Comparison of ENCODE assay signal across 8 mouse cellular contexts in genomic region chr6:36850422-36851129, GRCm38 (mm10). TPM values are rescaled to one million over a fixed set of nuclear protein-coding genes. Genes with fewer than 3 reads are reported as not detected.
DNase-seq lines count a peak whose midpoint lies in the region; ATAC-seq lines count a peak whose summit lies in the region.

No protein-coding gene starts in this region.

- no peak overlapping the region for H3K4me2 ChIP-seq in midbrain, embryonic 14.5 days (ENCODE audit: low read length)
- H3K4me2 ChIP-seq in midbrain, embryonic 11.5 days: no peak overlapping the region
- no peak overlapping the region for H3K4me2 ChIP-seq in intestine, embryonic 14.5 days (ENCODE audit: low read length)
- H3K4me2 ChIP-seq in limb, embryonic 13.5 days (replicated peaks): no peak overlapping the region

- no peaks in the 10 kb centered on the region for H3K27me3 ChIP-seq in midbrain, embryonic 14.5 days (ENCODE audit: control insufficient read depth, insufficient read depth, low read length)
- H3K27me3 ChIP-seq in midbrain, embryonic 11.5 days (ENCODE audit: control insufficient read depth, insufficient read depth, low read length): no peaks in the 10 kb centered on the region
- no peaks in the 10 kb centered on the region for H3K27me3 ChIP-seq in intestine, embryonic 14.5 days (replicated peaks; ENCODE audit: control insufficient read depth, insufficient read depth, low read length)
- no peaks in the 10 kb centered on the region for H3K27me3 ChIP-seq in limb, embryonic 13.5 days

- 60% methylated on average over 7 of the region's 7 CpGs for WGBS in midbrain, embryonic 14.5 days
- 83% methylated on average over 7 of the region's 7 CpGs for WGBS in midbrain, embryonic 11.5 days
- 45% methylated on average over 7 of the region's 7 CpGs for WGBS in intestine, embryonic 14.5 days
- 55% methylated on average over 7 of the region's 7 CpGs for WGBS in limb, embryonic 13.5 days

- no peak overlapping the region for H3K4me3 ChIP-seq in midbrain, embryonic 14.5 days (replicated peaks; ENCODE audit: low read depth, low read length)
- H3K4me3 ChIP-seq in midbrain, embryonic 11.5 days (ENCODE audit: low read depth, low read length): no peak overlapping the region
- H3K4me3 ChIP-seq in intestine, embryonic 14.5 days (ENCODE audit: low read depth, low read length): no peak overlapping the region
- H3K4me3 ChIP-seq in limb, embryonic 13.5 days: no peak overlapping the region

- peak; percentile 63 for ATAC-seq in midbrain, embryonic 14.5 days (ENCODE audit: low FRiP score, low TSS enrichment)
- no peak for ATAC-seq in midbrain, embryonic 11.5 days (ENCODE audit: low FRiP score)
- ATAC-seq in intestine, embryonic 14.5 days (replicated peaks; ENCODE audit: low FRiP score, low TSS enrichment, low read depth): peak; percentile 90
- ATAC-seq in limb, embryonic 13.5 days (ENCODE audit: low FRiP score, low read depth): peak; percentile 90

- peak; percentile 80 for DNase-seq in midbrain, embryonic 14.5 days
- DNase-seq in midbrain, embryonic 11.5 days (ENCODE audit: low spot score, missing footprints): no peak
- peak; percentile 71 to 73 for DNase-seq in cerebellum, postnatal 36 days
- peak; percentile 79 for DNase-seq in intestine, embryonic 14.5 days (ENCODE audit: low spot score)
- peak; percentile 90 for DNase-seq in right cerebral cortex, adult 18-20 months
- DNase-seq in embryo, embryonic 10 days (ENCODE audit: low spot score): no peak
- no peak for DNase-seq in embryo, embryonic 10.5 days (ENCODE audit: low spot score)

- peak overlapping the region; percentile 3; the same call in 1 of the 2 replicates for H3K27ac ChIP-seq in midbrain, embryonic 14.5 days (replicated peaks; ENCODE audit: low read depth, low read length)
- H3K27ac ChIP-seq in midbrain, embryonic 11.5 days (ENCODE audit: low read depth, low read length): no peak overlapping the region
- peak overlapping the region; percentile 30 for H3K27ac ChIP-seq in intestine, embryonic 14.5 days (ENCODE audit: low read depth)
- H3K27ac ChIP-seq in limb, embryonic 13.5 days: no peak overlapping the region; the same call in 1 of the 2 replicates

- H3K4me1 ChIP-seq in midbrain, embryonic 14.5 days (ENCODE audit: control insufficient read depth, insufficient read depth, low read length): peaks cover 5% of the 10 kb centered on the region; the same call in 1 of the 2 replicates
- H3K4me1 ChIP-seq in midbrain, embryonic 11.5 days (ENCODE audit: control insufficient read depth, insufficient read depth, low read length): no peaks in the 10 kb centered on the region
- H3K4me1 ChIP-seq in intestine, embryonic 14.5 days (replicated peaks; ENCODE audit: control insufficient read depth, insufficient read depth, low read length): no peaks in the 10 kb centered on the region
- peaks cover 8% of the 10 kb centered on the region for H3K4me1 ChIP-seq in limb, embryonic 13.5 days

- H3K36me3 ChIP-seq in midbrain, embryonic 14.5 days (ENCODE audit: control insufficient read depth, insufficient read depth, low read length): peaks cover 4% of the 10 kb centered on the region; the same call in 1 of the 2 replicates
- no peaks in the 10 kb centered on the region for H3K36me3 ChIP-seq in midbrain, embryonic 11.5 days (ENCODE audit: control insufficient read depth, insufficient read depth, low read length)
- no peaks in the 10 kb centered on the region for H3K36me3 ChIP-seq in intestine, embryonic 14.5 days (ENCODE audit: control insufficient read depth, insufficient read depth, low read length)
- no peaks in the 10 kb centered on the region for H3K36me3 ChIP-seq in limb, embryonic 13.5 days

- no peaks in the 10 kb centered on the region for H3K9me3 ChIP-seq in midbrain, embryonic 14.5 days (ENCODE audit: control insufficient read depth, low read length)
- H3K9me3 ChIP-seq in midbrain, embryonic 11.5 days (ENCODE audit: control insufficient read depth, low read length): no peaks in the 10 kb centered on the region
- no peaks in the 10 kb centered on the region for H3K9me3 ChIP-seq in intestine, embryonic 14.5 days (ENCODE audit: control insufficient read depth, low read length)
- no peaks in the 10 kb centered on the region for H3K9me3 ChIP-seq in limb, embryonic 13.5 days

- no peak overlapping the region for H3K9ac ChIP-seq in midbrain, embryonic 14.5 days (replicated peaks; ENCODE audit: low read length)
- no peak overlapping the region for H3K9ac ChIP-seq in midbrain, embryonic 11.5 days (ENCODE audit: low read length)
- no peak overlapping the region for H3K9ac ChIP-seq in intestine, embryonic 14.5 days (ENCODE audit: low read length)
- H3K9ac ChIP-seq in limb, embryonic 13.5 days: no peak overlapping the region

RNA-seq across cellular contexts. Expression of gene Ptn, which starts 40.6 kb away (rescaled TPM):
- polyA plus RNA-seq in midbrain, embryonic 14.5 days (2014; fragmentation: Nextera tagmentation; extraction: Ambion mirVana): 680 and 686 TPM in 2 replicates
- polyA plus RNA-seq in midbrain, embryonic 11.5 days (2014; fragmentation: Nextera tagmentation; extraction: Ambion mirVana): 243 and 244 TPM in 2 replicates
- 332 and 353 TPM in 2 replicates for polyA plus RNA-seq in intestine, embryonic 14.5 days (2014; fragmentation: Nextera tagmentation; extraction: Ambion mirVana)
- 603 and 694 TPM in 2 replicates for polyA plus RNA-seq in limb, embryonic 13.5 days (2015; fragmentation: Nextera tagmentation; extraction: Ambion mirVana)

Comparison
In these comparisons a context has a peak if more than half of its experiments do, and no peak if none do; other contexts are left out.
1. DNase-seq: peak in midbrain, embryonic 14.5 days (single experiment), cerebellum, postnatal 36 days (2 of 2), intestine, embryonic 14.5 days (single experiment) and right cerebral cortex, adult 18-20 months (single experiment); none in midbrain, embryonic 11.5 days (single experiment), embryo, embryonic 10 days (single experiment) and embryo, embryonic 10.5 days (single experiment).
2. H3K27ac ChIP-seq: peak in midbrain, embryonic 14.5 days (single experiment) and intestine, embryonic 14.5 days (single experiment); none in midbrain, embryonic 11.5 days (single experiment) and limb, embryonic 13.5 days (single experiment).